Mouse (Mus musculus): Measurements from ENCODE around the gene Tmem178b.

GRCm38 (mm10) chr6:40015185-40015584 is 142.1 kb downstream of the Tmem178b start:
- no peak for TF ChIP-seq CTCF (IDR thresholded peaks at IDR 0.05; ENCODE audit: control insufficient read depth, insufficient read depth, low read length)
- TF ChIP-seq POLR2A (IDR thresholded peaks at IDR 0.05; ENCODE audit: borderline replicate concordance, control insufficient read depth, low read depth, low read length) = no peak
